Mouse (Mus musculus) spleen, adult 2 months (tissue): ENCODE results near the gene Mthfsl.
"Not testable (repeated sequence)": the region's sequence is repeated elsewhere in the genome, so short reads cannot be mapped to it uniquely, and the experiment has no call there.

ENCODE experiments used
- CTCF ChIP-seq: fragments of 200-500 bp; IDR thresholded peaks from 2 replicates; pipeline ENCODE4 v1.5.1; 2011; ENCODE audit warnings: mild to moderate bottlenecking, inconsistent platforms; ENCODE audit not compliant: insufficient read depth, insufficient read length, insufficient replicate concordance; ENCODE audit errors: extremely low read depth
- POLR2A ChIP-seq: fragments of 200-500 bp; IDR thresholded peaks from 2 replicates; pipeline ENCODE4 v1.6.1; 2011; ENCODE audit warnings: low read depth, low read length, inconsistent platforms

DNA sequence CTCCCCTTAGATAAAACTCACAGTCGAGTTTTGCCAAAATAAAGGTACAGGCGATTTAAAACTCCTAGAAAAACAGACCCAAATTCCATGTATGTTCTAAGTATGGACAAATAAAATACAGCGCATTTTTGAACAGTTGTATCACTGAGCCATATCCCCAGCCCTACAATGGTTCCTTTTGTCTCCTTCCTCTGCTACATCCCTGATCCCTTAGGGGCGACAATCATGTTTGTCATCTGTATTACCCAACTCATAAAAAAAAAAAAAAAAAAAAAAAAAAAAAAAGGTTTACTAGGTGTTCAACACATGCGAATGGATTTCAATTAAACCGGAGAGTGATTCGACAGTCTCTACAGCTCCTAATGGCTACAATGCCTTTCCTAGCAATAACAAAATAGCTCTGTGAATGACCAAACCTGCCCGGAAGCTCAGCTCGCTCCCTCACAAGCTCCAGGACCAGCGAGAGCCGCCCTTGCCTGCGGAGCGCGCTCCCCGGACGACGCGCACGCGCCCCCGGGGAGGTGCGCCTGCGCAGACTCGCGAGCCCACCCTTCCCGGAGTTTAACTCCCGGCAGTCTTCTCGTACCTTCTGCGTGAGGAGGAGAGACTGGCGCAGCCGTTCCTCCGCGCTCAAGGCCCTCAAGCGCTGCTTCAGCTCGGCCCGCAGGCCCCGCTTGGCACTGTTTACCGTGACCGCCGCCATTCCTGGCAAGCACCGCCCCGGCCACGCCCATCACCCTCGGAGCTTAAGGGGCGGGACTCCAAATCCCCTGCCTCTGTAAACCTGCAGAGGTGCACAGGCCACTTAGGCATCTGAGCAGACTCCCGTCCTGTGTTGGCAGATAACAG lies 799 bp downstream of the Mthfsl start:
- not testable (repeated sequence) for TF ChIP-seq CTCF, POLR2A
